Mouse (Mus musculus): Measurements from ENCODE around the gene Tbck. TPM values are rescaled to one million over a fixed set of nuclear protein-coding genes. Genes with fewer than 3 reads are reported as not detected.

Tbck gene
- polyA plus RNA-seq, 1 experiment from 2014 or later, result 11.3 TPM

- WGBS, result 94% methylated on average over 6 of the region's 6 CpGs
- Histone ChIP-seq H3K4me2 (replicated peaks; ENCODE audit: low read depth, low read length) (no peak overlapping the region), H3K9me3 (ENCODE audit: low read length) (no peaks in the 10 kb centered on the region), H3K4me3 (ENCODE audit: low read depth, low read length) (no peak overlapping the region), H3K27ac (ENCODE audit: low read length) (no peak overlapping the region), H3K27me3 (replicated peaks; ENCODE audit: insufficient read depth, low read length) (no peaks in the 10 kb centered on the region), H3K36me3 (ENCODE audit: insufficient read depth, low read length) (no peaks in the 10 kb centered on the region), H3K4me1 (ENCODE audit: insufficient read depth, low read depth, low read length) (no peaks in the 10 kb centered on the region), H3K9ac (replicated peaks; ENCODE audit: low read depth) (no peak overlapping the region)
- no peak for ATAC-seq
- no peak for DNase-seq (ENCODE audit: low spot score)
- no peak for TF ChIP-seq CTCF (IDR thresholded peaks at IDR 0.05)
- no peak for TF ChIP-seq EP300 (IDR thresholded peaks at IDR 0.05)
Measured at GRCm38 (mm10) chr3:132842676-132843075, 158.7 kb downstream of the Tbck start.

- H3K9ac ChIP-seq (replicated peaks; ENCODE audit: low read depth), result no peak overlapping the region
- no peak for ATAC-seq
Measured at GRCm38 (mm10) chr3:132849669-132850068, 165.7 kb downstream of the Tbck start.

GRCm38 (mm10) chr3:132850431-132850830 is 166.5 kb downstream of the Tbck start:
- TF ChIP-seq EP300 (IDR thresholded peaks at IDR 0.05) (no peak), CTCF (IDR thresholded peaks at IDR 0.05) (no peak)
- no peak overlapping the region for H3K4me3 ChIP-seq (ENCODE audit: low read depth, low read length)
- H3K4me1 ChIP-seq (ENCODE audit: insufficient read depth, low read depth, low read length), result no peaks in the 10 kb centered on the region
- ATAC-seq (no peak), DNase-seq (ENCODE audit: low spot score) (no peak)
- H3K36me3 ChIP-seq (ENCODE audit: insufficient read depth, low read length), result no peaks in the 10 kb centered on the region
- H3K4me2 ChIP-seq (replicated peaks; ENCODE audit: low read depth, low read length), result no peak overlapping the region
- no peak overlapping the region for H3K9ac ChIP-seq (replicated peaks; ENCODE audit: low read depth)
- H3K9me3 ChIP-seq (ENCODE audit: low read length), result no peaks in the 10 kb centered on the region
- H3K27ac ChIP-seq (ENCODE audit: low read length), result no peak overlapping the region
- WGBS, result 84% methylated on average over 2 of the region's 2 CpGs
- H3K27me3 ChIP-seq (replicated peaks; ENCODE audit: insufficient read depth, low read length), result no peaks in the 10 kb centered on the region

More at GRCm38 (mm10) chr3:132849669-132850068, 165.7 kb downstream of the Tbck start:
- whole genome bisulfite sequencing, result 72% methylated on average over 7 of the region's 7 CpGs
- Histone ChIP-seq H3K27ac (ENCODE audit: low read length) (no peak overlapping the region), H3K36me3 (ENCODE audit: insufficient read depth, low read length) (no peaks in the 10 kb centered on the region), H3K27me3 (replicated peaks; ENCODE audit: insufficient read depth, low read length) (no peaks in the 10 kb centered on the region), H3K4me2 (replicated peaks; ENCODE audit: low read depth, low read length) (no peak overlapping the region), H3K4me1 (ENCODE audit: insufficient read depth, low read depth, low read length) (no peaks in the 10 kb centered on the region), H3K9me3 (ENCODE audit: low read length) (no peaks in the 10 kb centered on the region), H3K4me3 (ENCODE audit: low read depth, low read length) (no peak overlapping the region)
- no peak for TF ChIP-seq CTCF (IDR thresholded peaks at IDR 0.05)
- TF ChIP-seq EP300 (IDR thresholded peaks at IDR 0.05), result no peak; the same call in 1 of the 2 replicates
- peak; percentile 23 for DNase-seq (ENCODE audit: low spot score)

GRCm38 (mm10) chr3:132851417-132851816 is 167.5 kb downstream of the Tbck start:
- Histone ChIP-seq H3K9ac (replicated peaks; ENCODE audit: low read depth) (no peak overlapping the region), H3K4me2 (replicated peaks; ENCODE audit: low read depth, low read length) (no peak overlapping the region), H3K9me3 (ENCODE audit: low read length) (no peaks in the 10 kb centered on the region), H3K4me1 (ENCODE audit: insufficient read depth, low read depth, low read length) (no peaks in the 10 kb centered on the region), H3K27ac (ENCODE audit: low read length) (no peak overlapping the region), H3K36me3 (ENCODE audit: insufficient read depth, low read length) (no peaks in the 10 kb centered on the region), H3K4me3 (ENCODE audit: low read depth, low read length) (no peak overlapping the region), H3K27me3 (replicated peaks; ENCODE audit: insufficient read depth, low read length) (no peaks in the 10 kb centered on the region)
- ATAC-seq, result no peak
- DNase-seq (ENCODE audit: low spot score), result no peak
- no peak for TF ChIP-seq EP300 (IDR thresholded peaks at IDR 0.05)
- no peak for TF ChIP-seq CTCF (IDR thresholded peaks at IDR 0.05)
- 77% methylated on average over 1 of the region's 1 CpGs for WGBS

GRCm38 (mm10) chr3:132851841-132852728 is 168.1 kb downstream of the Tbck start:
- Histone ChIP-seq H3K9ac (replicated peaks; ENCODE audit: low read depth) (no peak overlapping the region), H3K4me3 (ENCODE audit: low read depth, low read length) (no peak overlapping the region), H3K27me3 (replicated peaks; ENCODE audit: insufficient read depth, low read length) (no peaks in the 10 kb centered on the region), H3K4me1 (ENCODE audit: insufficient read depth, low read depth, low read length) (no peaks in the 10 kb centered on the region), H3K36me3 (ENCODE audit: insufficient read depth, low read length) (no peaks in the 10 kb centered on the region), H3K9me3 (ENCODE audit: low read length) (no peaks in the 10 kb centered on the region), H3K4me2 (replicated peaks; ENCODE audit: low read depth, low read length) (peak overlapping the region; percentile 29), H3K27ac (ENCODE audit: low read length) (peak overlapping the region; percentile 38; the same call in 1 of the 2 replicates)
- 55% methylated on average over 28 of the region's 28 CpGs for WGBS
- ATAC-seq (peak; percentile 82), DNase-seq (ENCODE audit: low spot score) (peak; percentile 82)
- 0 out of 2 replicates have a peak, but pooled peaks have one; percentile 15 for TF ChIP-seq EP300 (IDR thresholded peaks at IDR 0.05)
- TF ChIP-seq CTCF (IDR thresholded peaks at IDR 0.05), result no peak

- TF ChIP-seq CTCF (IDR thresholded peaks at IDR 0.05), result no peak
- TF ChIP-seq EP300 (IDR thresholded peaks at IDR 0.05), result no peak
- DNase-seq (ENCODE audit: low spot score) (no peak), ATAC-seq (no peak)
- Histone ChIP-seq H3K9me3 (ENCODE audit: low read length) (no peaks in the 10 kb centered on the region), H3K4me1 (ENCODE audit: insufficient read depth, low read depth, low read length) (peaks cover 6% of the 10 kb centered on the region; the same call in 1 of the 2 replicates), H3K4me3 (ENCODE audit: low read depth, low read length) (no peak overlapping the region), H3K4me2 (replicated peaks; ENCODE audit: low read depth, low read length) (no peak overlapping the region), H3K27ac (ENCODE audit: low read length) (no peak overlapping the region), H3K27me3 (replicated peaks; ENCODE audit: insufficient read depth, low read length) (no peaks in the 10 kb centered on the region), H3K36me3 (ENCODE audit: insufficient read depth, low read length) (no peaks in the 10 kb centered on the region), H3K9ac (replicated peaks; ENCODE audit: low read depth) (no peak overlapping the region)
- WGBS, result 89% methylated on average over 9 of the region's 9 CpGs
Measured at GRCm38 (mm10) chr3:132854271-132854670, 170.3 kb downstream of the Tbck start.
